In genomic region chr11:84353058-84353726, GRCm38 (mm10) we compare ENCODE assay signal across 26 mouse cellular contexts.
DNase-seq lines count a peak whose midpoint lies in the region; ATAC-seq and TF ChIP-seq lines count a peak whose summit lies in the region.
"Had no signal": no experiment of that assay in that cellular context is flagged by ENCODE, and none has a peak within 500 bp of the region (broad histone marks: within the 10 kb centered on the region; RNA-seq: fewer than 3 reads in every experiment).

No protein-coding gene starts in this region.

- H3K4me2 ChIP-seq in forebrain, embryonic 13.5 days: no peak overlapping the region
- no peak overlapping the region for H3K4me2 ChIP-seq in forebrain, embryonic 15.5 days (replicated peaks)
- no peak overlapping the region for H3K4me2 ChIP-seq in liver, postnatal 0 days (ENCODE audit: low read depth, low read length)
- H3K4me2 ChIP-seq: liver, embryonic 13.5 days; lung, embryonic 15.5 days; neural tube, embryonic 12.5 days had no signal

- no peak overlapping the region for H3K4me3 ChIP-seq in forebrain, embryonic 13.5 days
- no peak overlapping the region for H3K4me3 ChIP-seq in forebrain, embryonic 15.5 days
- no peak overlapping the region for H3K4me3 ChIP-seq in liver, postnatal 0 days (ENCODE audit: low read depth, low read length)
- H3K4me3 ChIP-seq in small intestine, adult 2 months (ENCODE audit: low read depth, low read length): no peak overlapping the region
- H3K4me3 ChIP-seq: heart, embryonic 10.5 days; limb, embryonic 10.5 days; liver, embryonic 13.5 days; lung, embryonic 15.5 days; megakaryocyte, embryonic 14.5 days; neural tube, embryonic 12.5 days had no signal

- no peak overlapping the region for H3K9ac ChIP-seq in forebrain, embryonic 13.5 days
- H3K9ac ChIP-seq in forebrain, embryonic 15.5 days (replicated peaks): no peak overlapping the region
- no peak overlapping the region for H3K9ac ChIP-seq in liver, postnatal 0 days (replicated peaks)
- H3K9ac ChIP-seq: liver, embryonic 13.5 days; lung, embryonic 15.5 days; neural tube, embryonic 12.5 days had no signal

- DNase-seq in liver, postnatal 0 days: peak; percentile 51
- no peak for DNase-seq in liver
- peak; percentile 88 for DNase-seq in kidney, adult 9 months
- DNase-seq in layer of hippocampus, adult 9-11 months: no peak
- no peak for DNase-seq in adrenal gland, adult 2 months
- DNase-seq: adrenal gland, adult 8-10 months; cerebellum, adult 11-12 months; cerebellum, postnatal 14 days; gastrocnemius, postnatal 10 days; liver, embryonic 13.5 days; lung, postnatal 36 days; midbrain, embryonic 14.5 days; right cerebral cortex, postnatal 14 days; spleen, adult 18-20 months; thymus, postnatal 14 days had no signal

- no peak for TF ChIP-seq CTCF in liver, postnatal 0 days (IDR thresholded peaks at IDR 0.05; ENCODE audit: low read depth)
- TF ChIP-seq CTCF in small intestine, adult 2 months (IDR thresholded peaks at IDR 0.05; ENCODE audit: extremely low read depth, insufficient read length, insufficient replicate concordance, low read depth, low read length): no peak

- no peak for ATAC-seq in forebrain, embryonic 13.5 days
- no peak for ATAC-seq in forebrain, embryonic 15.5 days (replicated peaks)
- ATAC-seq in liver, postnatal 0 days: peak; percentile 87
- ATAC-seq: CD4-positive, CD25-positive, alpha-beta regulatory T cell, adult 4 months; forebrain, embryonic 14.5 days; hindbrain, embryonic 16.5 days had no signal

- peak overlapping the region; percentile 31; the same call in 1 of the 2 replicates for H3K27ac ChIP-seq in forebrain, embryonic 13.5 days
- no peak overlapping the region; the same call in 1 of the 2 replicates for H3K27ac ChIP-seq in forebrain, embryonic 15.5 days (replicated peaks)
- H3K27ac ChIP-seq in liver, postnatal 0 days (ENCODE audit: low read depth): no peak overlapping the region
- peak overlapping the region; percentile 79 for H3K27ac ChIP-seq in small intestine, adult 2 months (ENCODE audit: insufficient read depth, low read depth, low read length)
- H3K27ac ChIP-seq: heart, embryonic 10.5 days; limb, embryonic 10.5 days; liver, embryonic 13.5 days; lung, embryonic 15.5 days; neural tube, embryonic 12.5 days had no signal

- no peaks in the 10 kb centered on the region for H3K9me3 ChIP-seq in forebrain, embryonic 13.5 days (replicated peaks)
- no peaks in the 10 kb centered on the region for H3K9me3 ChIP-seq in forebrain, embryonic 15.5 days
- no peaks in the 10 kb centered on the region for H3K9me3 ChIP-seq in liver, postnatal 0 days (ENCODE audit: low read length)
- H3K9me3 ChIP-seq: heart, embryonic 10.5 days; limb, embryonic 10.5 days; liver, embryonic 13.5 days; lung, embryonic 15.5 days; megakaryocyte, embryonic 14.5 days; neural tube, embryonic 12.5 days had no signal

- 63% methylated on average over 7 of the region's 7 CpGs for WGBS in forebrain, embryonic 13.5 days
- WGBS in forebrain, embryonic 15.5 days: 68% methylated on average over 7 of the region's 7 CpGs
- 82% methylated on average over 7 of the region's 7 CpGs for WGBS in liver, postnatal 0 days (ENCODE audit: insufficient replicate concordance)
- 38% methylated on average over 7 of the region's 7 CpGs for WGBS in small intestine, adult 2 months

- TF ChIP-seq EP300 in liver, postnatal 0 days (IDR thresholded peaks at IDR 0.05; ENCODE audit: low read depth): 0 out of 2 replicates have a peak, but pooled peaks have one; percentile 8

- no peak for TF ChIP-seq POLR2A in small intestine, adult 2 months (IDR thresholded peaks at IDR 0.05; ENCODE audit: low read depth, low read length)

- H3K36me3 ChIP-seq in forebrain, embryonic 13.5 days (ENCODE audit: poor library complexity, severe bottlenecking): no peaks in the 10 kb centered on the region
- no peaks in the 10 kb centered on the region for H3K36me3 ChIP-seq in forebrain, embryonic 15.5 days
- peaks cover 3% of the 10 kb centered on the region; the same call in 1 of the 2 replicates for H3K36me3 ChIP-seq in liver, postnatal 0 days (replicated peaks; ENCODE audit: insufficient read depth, low read length)
- H3K36me3 ChIP-seq in small intestine, adult 2 months (ENCODE audit: control insufficient read depth, insufficient read depth, low read length): 0 out of 2 replicates have a peak, but pooled peaks cover 1% of the 10 kb centered on the region
- H3K36me3 ChIP-seq: heart, embryonic 10.5 days; lung, embryonic 15.5 days; neural tube, embryonic 12.5 days had no signal

- H3K4me1 ChIP-seq in forebrain, embryonic 13.5 days: peaks cover 32% of the 10 kb centered on the region
- peaks cover 30% of the 10 kb centered on the region for H3K4me1 ChIP-seq in forebrain, embryonic 15.5 days
- H3K4me1 ChIP-seq in liver, postnatal 0 days (ENCODE audit: insufficient read depth): peaks cover 2% of the 10 kb centered on the region; the same call in 1 of the 2 replicates
- peaks cover 6% of the 10 kb centered on the region; the same call in 1 of the 2 replicates for H3K4me1 ChIP-seq in small intestine, adult 2 months (ENCODE audit: control insufficient read depth, insufficient read depth, insufficient read length, low read length)
- H3K4me1 ChIP-seq: limb, embryonic 10.5 days; lung, embryonic 15.5 days had no signal

- no peaks in the 10 kb centered on the region for H3K27me3 ChIP-seq in forebrain, embryonic 13.5 days
- H3K27me3 ChIP-seq in forebrain, embryonic 15.5 days: no peaks in the 10 kb centered on the region
- no peaks in the 10 kb centered on the region for H3K27me3 ChIP-seq in liver, postnatal 0 days (ENCODE audit: insufficient read depth, low read length)
- H3K27me3 ChIP-seq in small intestine, adult 2 months (ENCODE audit: control insufficient read depth, insufficient read depth, low read length): no peaks in the 10 kb centered on the region
- H3K27me3 ChIP-seq: liver, embryonic 13.5 days; lung, embryonic 15.5 days; megakaryocyte, embryonic 14.5 days; neural tube, embryonic 12.5 days had no signal

Comparison
In these comparisons a context has a peak if more than half of its experiments do, and no peak if none do; other contexts are left out.
1. H3K27ac ChIP-seq: peak in forebrain, embryonic 13.5 days (single experiment) and small intestine, adult 2 months (single experiment); none in forebrain, embryonic 15.5 days (single experiment) and liver, postnatal 0 days (single experiment).
2. DNase-seq: peak in liver, postnatal 0 days (single experiment) and kidney, adult 9 months (single experiment); none in liver (single experiment), layer of hippocampus, adult 9-11 months (single experiment) and adrenal gland, adult 2 months (single experiment).